Mouse (Mus musculus) neural tube, embryonic 12.5 days (tissue): Measurements from ENCODE around the gene Gjd3. TPM values are rescaled to one million over a fixed set of nuclear protein-coding genes. Genes with fewer than 3 reads are reported as not detected.

Source experiments
- ATAC-seq: fragments of 200-750 bp; cut with Nextera tagmentation; 2 replicates; pipeline ENCODE4 v1.8.0; 2017; ENCODE audit warnings: low read depth, mild to moderate bottlenecking, moderate TSS enrichment, moderate library complexity; ENCODE audit not compliant: low FRiP score
- H3K27ac ChIP-seq: fragments of 300-500 bp; sonication (generic); 2 replicates; pipeline ENCODE4 v1.5.1; 2016
- H3K27me3 ChIP-seq: fragments of 300-500 bp; sonication (generic); replicated peaks from 2 replicates; pipeline ENCODE4 v1.6.1; 2016; ENCODE audit warnings: mild to moderate bottlenecking
- H3K36me3 ChIP-seq: fragments of 300-500 bp; sonication (generic); 2 replicates; pipeline ENCODE4 v1.6.1; 2016; ENCODE audit warnings: mild to moderate bottlenecking
- H3K4me1 ChIP-seq: fragments of 300-500 bp; sonication (generic); 2 replicates; pipeline ENCODE4 v1.6.1; 2016
- H3K4me2 ChIP-seq: fragments of 300-500 bp; sonication (generic); replicated peaks from 2 replicates; pipeline ENCODE4 v1.6.1; 2016; ENCODE audit warnings: mild to moderate bottlenecking
- H3K4me3 ChIP-seq: fragments of 300-500 bp; sonication (generic); 2 replicates; pipeline ENCODE4 v1.5.1; 2016
- H3K9ac ChIP-seq: fragments of 300-500 bp; sonication (generic); 2 replicates; pipeline ENCODE4 v1.6.1; 2016; ENCODE audit warnings: mild to moderate bottlenecking
- H3K9me3 ChIP-seq: fragments of 300-500 bp; sonication (generic); 2 replicates; pipeline ENCODE4 v1.6.1; 2016; ENCODE audit warnings: mild to moderate bottlenecking
- WGBS: fragments of 180-500 bp; shearing (Covaris S2); methylation state at CpG from one replicate; pipeline ENCODE4 v1.1.7; 2016; 5-methylcytosine and 5-hydroxymethylcytosine counted together
- polyA plus RNA-seq: library from polyadenylated mRNA; unstranded; fragments of >200 nt; fragmentation: Nextera tagmentation; extraction: Ambion mirVana; gene quantifications from 2 replicates; pipeline ENCODE4 v1.2.1, GENCODE M21; 2016

Gjd3 gene
- polyA plus RNA-seq, 1 experiment from 2014 or later = 2.0 TPM

GRCm38 (mm10) chr11:98947969-98948569, 34.7 kb downstream of the Gjd3 start:
- Histone ChIP-seq H3K27me3 (no peaks in the 10 kb centered on the region), H3K4me1 (peaks cover 51% of the 10 kb centered on the region), H3K9ac (no peak overlapping the region), H3K4me2 (no peak overlapping the region), H3K36me3 (peaks cover 11% of the 10 kb centered on the region), H3K4me3 (no peak overlapping the region), H3K27ac (no peak overlapping the region), H3K9me3 (no peaks in the 10 kb centered on the region)
- no peak for ATAC-seq
- 82% methylated on average over 18 of the region's 18 CpGs for WGBS

- H3K36me3 ChIP-seq = no peaks in the 10 kb centered on the region; the same call in none of the 2 replicates
- WGBS = 70% methylated on average over 3 of the region's 3 CpGs
- H3K4me3 ChIP-seq = no peak overlapping the region
- peaks cover 64% of the 10 kb centered on the region for H3K4me1 ChIP-seq
- H3K27ac ChIP-seq = no peak overlapping the region
- no peaks in the 10 kb centered on the region for H3K9me3 ChIP-seq
- no peak overlapping the region for H3K9ac ChIP-seq
- no peaks in the 10 kb centered on the region for H3K27me3 ChIP-seq
- ATAC-seq = no peak
- H3K4me2 ChIP-seq = no peak overlapping the region
Measured at GRCm38 (mm10) chr11:98945605-98945977, 37.2 kb downstream of the Gjd3 start.

- peaks cover 69% of the 10 kb centered on the region for H3K4me1 ChIP-seq
- no peak for ATAC-seq
- H3K4me3 ChIP-seq = no peak overlapping the region
- H3K4me2 ChIP-seq = peak overlapping the region; percentile 24; the same call in 1 of the 2 replicates
- no peaks in the 10 kb centered on the region for H3K36me3 ChIP-seq
- H3K27me3 ChIP-seq = no peaks in the 10 kb centered on the region
- H3K9ac ChIP-seq = 0 out of 2 replicates have a peak overlapping the region, but pooled peaks have one; percentile 33
- no peaks in the 10 kb centered on the region for H3K9me3 ChIP-seq
- H3K27ac ChIP-seq = no peak overlapping the region
- WGBS = 53% methylated on average over 11 of the region's 11 CpGs
Measured at GRCm38 (mm10) chr11:98944897-98945604, 37.8 kb downstream of the Gjd3 start.

GRCm38 (mm10) chr11:98943741-98944461, 38.9 kb downstream of the Gjd3 start:
- Histone ChIP-seq H3K27me3 (no peaks in the 10 kb centered on the region), H3K4me3 (no peak overlapping the region), H3K36me3 (no peaks in the 10 kb centered on the region), H3K4me1 (peaks cover 72% of the 10 kb centered on the region), H3K27ac (no peak overlapping the region), H3K9me3 (no peaks in the 10 kb centered on the region), H3K4me2 (peak overlapping the region; percentile 93), H3K9ac (0 out of 2 replicates have a peak overlapping the region, but pooled peaks have one; percentile 33)
- no peak for ATAC-seq
- WGBS = 31% methylated on average over 14 of the region's 14 CpGs

GRCm38 (mm10) chr11:98942923-98943641, 39.7 kb downstream of the Gjd3 start:
- 66% methylated on average over 8 of the region's 8 CpGs for WGBS
- no peaks in the 10 kb centered on the region for H3K36me3 ChIP-seq
- no peaks in the 10 kb centered on the region for H3K9me3 ChIP-seq
- peaks cover 80% of the 10 kb centered on the region for H3K4me1 ChIP-seq
- H3K27ac ChIP-seq = peak overlapping the region; percentile 46; the same call in 1 of the 2 replicates
- peak overlapping the region; percentile 93 for H3K4me2 ChIP-seq
- ATAC-seq = peak; percentile 10; the same call in 1 of the 2 replicates
- H3K27me3 ChIP-seq = no peaks in the 10 kb centered on the region
- 0 out of 2 replicates have a peak overlapping the region, but pooled peaks have one; percentile 65 for H3K9ac ChIP-seq
- H3K4me3 ChIP-seq = no peak overlapping the region

- peak overlapping the region; percentile 93 for H3K4me2 ChIP-seq
- peak overlapping the region; percentile 44 for H3K27ac ChIP-seq
- H3K36me3 ChIP-seq = no peaks in the 10 kb centered on the region
- 49% methylated on average over 3 of the region's 3 CpGs for WGBS
- no peak for ATAC-seq
- H3K4me1 ChIP-seq = peaks cover 81% of the 10 kb centered on the region
- no peaks in the 10 kb centered on the region for H3K27me3 ChIP-seq
- H3K9ac ChIP-seq = peak overlapping the region; percentile 65
- 0 out of 2 replicates have a peak overlapping the region, but pooled peaks have one; percentile 43 for H3K4me3 ChIP-seq
- no peaks in the 10 kb centered on the region for H3K9me3 ChIP-seq
Measured at GRCm38 (mm10) chr11:98942555-98942922, 40.3 kb downstream of the Gjd3 start.

- H3K27ac ChIP-seq = peak overlapping the region; percentile 44
- WGBS = 4% methylated on average over 15 of the region's 15 CpGs
- peak; percentile 55 for ATAC-seq
- H3K27me3 ChIP-seq = no peaks in the 10 kb centered on the region
- H3K9ac ChIP-seq = peak overlapping the region; percentile 65
- no peaks in the 10 kb centered on the region for H3K9me3 ChIP-seq
- no peaks in the 10 kb centered on the region for H3K36me3 ChIP-seq
- peaks cover 78% of the 10 kb centered on the region for H3K4me1 ChIP-seq
- H3K4me2 ChIP-seq = peak overlapping the region; percentile 93
- peak overlapping the region; percentile 43 for H3K4me3 ChIP-seq
Measured at GRCm38 (mm10) chr11:98941826-98942550, 40.8 kb downstream of the Gjd3 start.

- no peaks in the 10 kb centered on the region for H3K9me3 ChIP-seq
- 3% methylated on average over 12 of the region's 12 CpGs for WGBS
- peak overlapping the region; percentile 93 for H3K4me2 ChIP-seq
- H3K27ac ChIP-seq = peak overlapping the region; percentile 44
- H3K36me3 ChIP-seq = no peaks in the 10 kb centered on the region
- H3K4me3 ChIP-seq = peak overlapping the region; percentile 43
- no peak for ATAC-seq
- peaks cover 84% of the 10 kb centered on the region for H3K4me1 ChIP-seq
- H3K9ac ChIP-seq = peak overlapping the region; percentile 65
- H3K27me3 ChIP-seq = no peaks in the 10 kb centered on the region
Measured at GRCm38 (mm10) chr11:98941341-98941825, 41.4 kb downstream of the Gjd3 start.

GRCm38 (mm10) chr11:98940776-98941175, 42.0 kb downstream of the Gjd3 start:
- Histone ChIP-seq H3K27me3 (no peaks in the 10 kb centered on the region), H3K4me1 (peaks cover 90% of the 10 kb centered on the region), H3K9me3 (no peaks in the 10 kb centered on the region), H3K4me3 (0 out of 2 replicates have a peak overlapping the region, but pooled peaks have one; percentile 5), H3K4me2 (peak overlapping the region; percentile 93), H3K9ac (peak overlapping the region; percentile 65; the same call in 1 of the 2 replicates), H3K27ac (peak overlapping the region; percentile 44; the same call in 1 of the 2 replicates), H3K36me3 (no peaks in the 10 kb centered on the region)
- no peak for ATAC-seq
- 48% methylated on average over 3 of the region's 3 CpGs for WGBS

GRCm38 (mm10) chr11:98939953-98940641, 42.7 kb downstream of the Gjd3 start:
- Histone ChIP-seq H3K27ac (no peak overlapping the region), H3K36me3 (no peaks in the 10 kb centered on the region), H3K4me2 (peak overlapping the region; percentile 93), H3K4me1 (peaks cover 92% of the 10 kb centered on the region), H3K9me3 (no peaks in the 10 kb centered on the region), H3K4me3 (0 out of 2 replicates have a peak overlapping the region, but pooled peaks have one; percentile 5), H3K9ac (peak overlapping the region; percentile 65; the same call in 1 of the 2 replicates), H3K27me3 (no peaks in the 10 kb centered on the region)
- WGBS = 58% methylated on average over 11 of the region's 11 CpGs
- no peak for ATAC-seq
